Mouse (Mus musculus) NIH3T3 (cell line): ENCODE results near the gene Creld2.

ENCODE experiments used
- DNase-seq: peaks from one replicate; pipeline ENCODE4 v3.0.0-alpha.2; 2012; ENCODE audit warnings: low read depth

Gene Creld2

DNA sequence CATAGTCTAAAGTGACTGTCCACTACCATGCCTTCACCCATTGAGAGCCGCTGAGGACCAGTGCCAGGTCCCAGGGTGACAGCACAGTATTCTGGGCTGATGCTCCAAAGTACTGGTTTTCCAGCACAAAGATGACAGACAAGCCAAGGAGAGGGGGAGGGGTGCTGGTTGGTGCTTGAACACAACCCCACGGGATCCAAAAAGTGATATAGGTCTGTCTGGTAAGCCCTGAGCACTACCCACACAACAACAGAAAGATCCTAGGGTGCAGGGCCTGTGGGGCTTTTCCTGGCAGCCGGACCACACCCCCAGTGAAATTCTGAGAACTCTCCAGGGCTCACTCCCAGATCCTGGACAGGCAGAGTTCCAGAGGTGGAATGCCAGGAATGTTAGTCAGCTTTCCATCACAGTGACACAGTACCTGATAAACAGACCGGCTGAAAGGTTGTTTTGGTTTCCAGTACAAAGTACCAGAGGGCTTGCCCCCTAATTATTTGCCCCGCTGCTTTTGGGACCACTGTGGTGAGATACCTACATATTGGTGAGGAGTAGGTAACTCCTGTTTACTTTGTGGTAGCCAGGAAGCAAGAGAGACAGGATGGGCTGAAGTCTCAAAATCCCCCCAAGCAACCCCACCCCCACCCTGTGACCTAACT is 48.0 kb downstream of the Creld2 start:
- DNase-seq = peak; percentile 81

- peak; percentile 58 for DNase-seq
These were observed 48.7 kb downstream of the Creld2 start for GRCm38 (mm10) chr15:88868024-88868742.

GRCm38 (mm10) chr15:88870418-88871185 is 51.2 kb downstream of the Creld2 start:
- peak; percentile 55 for DNase-seq

- DNase-seq = peak; percentile 61
These were observed 54.6 kb downstream of the Creld2 start for GRCm38 (mm10) chr15:88874061-88874460.

DNA sequence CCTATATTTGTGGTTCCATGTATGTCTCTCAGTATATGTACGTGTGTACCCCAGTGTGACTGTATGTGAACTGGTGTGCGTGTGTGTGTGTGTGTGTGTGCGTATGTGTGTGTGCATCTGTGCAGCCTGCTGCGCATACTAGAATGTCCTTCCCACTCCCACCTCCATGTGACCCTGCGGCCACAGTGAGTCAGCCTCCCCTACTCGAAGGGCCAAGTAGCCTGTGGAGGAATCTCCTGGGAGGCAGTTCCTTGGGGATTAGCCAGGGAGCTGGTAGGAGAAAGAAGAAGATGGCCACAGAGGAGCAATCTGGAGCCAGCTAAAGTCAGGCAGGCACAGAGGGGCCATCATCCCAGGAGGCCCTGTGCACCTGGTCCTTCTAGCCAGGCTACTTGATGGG is 55.0 kb downstream of the Creld2 start:
- peak; percentile 73 for DNase-seq

GRCm38 (mm10) chr15:88875625-88876081 is 56.2 kb downstream of the Creld2 start:
- no peak for DNase-seq
